Mouse (Mus musculus) right cerebral cortex, adult 18-20 months (tissue): ENCODE data around the gene Abca7.

Experiments
- DNase-seq: peaks from one replicate; pipeline ENCODE4 v3.0.0; 2022; ENCODE audit warnings: mixed read lengths

The Abca7 gene

DNA sequence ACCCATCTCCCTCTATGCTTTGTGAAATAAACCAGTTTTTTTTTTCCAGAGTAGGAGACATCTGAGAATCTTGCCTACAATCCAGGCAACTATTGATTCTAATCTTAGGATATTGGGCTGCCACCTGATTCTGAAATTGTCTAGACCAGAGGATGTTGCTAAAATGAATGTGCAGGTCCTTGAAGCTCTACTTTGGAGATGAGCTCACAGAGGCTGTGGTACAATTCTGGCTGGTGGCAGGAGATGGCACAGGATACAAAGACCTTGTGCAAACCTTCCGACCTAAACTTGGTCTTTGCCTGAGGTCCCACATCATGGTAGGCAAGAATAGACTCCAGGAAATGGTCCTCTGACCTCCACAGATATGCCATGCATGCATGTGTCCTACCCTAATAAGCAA, 658 bp upstream of the Abca7 start:
- DNase-seq: no peak

GRCm38 (mm10) chr10:79997034-79997760, 903 bp downstream of the Abca7 start:
- peak; percentile 82 for DNase-seq

DNA sequence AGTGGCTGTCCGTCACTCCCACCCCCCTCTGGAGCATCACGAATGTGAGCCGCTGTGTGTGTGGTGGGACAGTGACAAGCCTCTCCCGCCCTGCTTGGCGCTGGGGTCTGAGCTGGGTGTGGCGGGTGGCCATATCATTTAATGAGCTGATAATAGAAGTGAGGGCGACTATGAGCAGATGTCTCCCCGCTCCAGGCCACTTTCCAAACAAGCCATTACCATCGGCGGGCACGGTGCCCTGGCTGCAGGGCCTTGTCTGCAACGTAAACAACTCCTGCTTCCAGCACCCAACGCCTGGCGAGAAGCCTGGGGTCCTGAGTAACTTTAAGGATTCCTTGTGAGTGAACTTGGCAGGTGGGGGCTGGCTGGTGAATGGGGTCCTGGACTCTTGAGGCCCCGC, 1.5 kb downstream of the Abca7 start:
- no peak for DNase-seq

- DNase-seq: no peak
Measured at GRCm38 (mm10) chr10:80001945-80002344, 5.7 kb downstream of the Abca7 start.

DNA sequence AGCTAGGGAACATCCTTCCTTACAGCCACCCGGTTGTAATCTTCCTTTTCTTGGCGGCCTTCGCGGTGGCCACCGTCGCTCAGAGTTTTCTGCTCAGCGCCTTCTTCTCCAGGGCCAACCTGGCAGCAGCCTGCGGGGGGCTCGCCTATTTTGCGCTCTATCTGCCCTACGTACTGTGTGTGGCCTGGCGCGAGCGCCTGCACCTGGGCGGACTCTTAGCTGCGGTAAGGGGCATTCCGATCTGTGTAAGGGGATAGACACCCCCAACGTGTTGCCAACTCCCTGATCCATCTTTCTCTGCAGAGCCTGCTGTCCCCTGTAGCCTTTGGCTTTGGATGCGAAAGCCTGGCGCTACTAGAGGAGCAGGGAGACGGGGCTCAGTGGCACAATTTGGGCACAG, 6.5 kb downstream of the Abca7 start:
- no peak for DNase-seq

DNA sequence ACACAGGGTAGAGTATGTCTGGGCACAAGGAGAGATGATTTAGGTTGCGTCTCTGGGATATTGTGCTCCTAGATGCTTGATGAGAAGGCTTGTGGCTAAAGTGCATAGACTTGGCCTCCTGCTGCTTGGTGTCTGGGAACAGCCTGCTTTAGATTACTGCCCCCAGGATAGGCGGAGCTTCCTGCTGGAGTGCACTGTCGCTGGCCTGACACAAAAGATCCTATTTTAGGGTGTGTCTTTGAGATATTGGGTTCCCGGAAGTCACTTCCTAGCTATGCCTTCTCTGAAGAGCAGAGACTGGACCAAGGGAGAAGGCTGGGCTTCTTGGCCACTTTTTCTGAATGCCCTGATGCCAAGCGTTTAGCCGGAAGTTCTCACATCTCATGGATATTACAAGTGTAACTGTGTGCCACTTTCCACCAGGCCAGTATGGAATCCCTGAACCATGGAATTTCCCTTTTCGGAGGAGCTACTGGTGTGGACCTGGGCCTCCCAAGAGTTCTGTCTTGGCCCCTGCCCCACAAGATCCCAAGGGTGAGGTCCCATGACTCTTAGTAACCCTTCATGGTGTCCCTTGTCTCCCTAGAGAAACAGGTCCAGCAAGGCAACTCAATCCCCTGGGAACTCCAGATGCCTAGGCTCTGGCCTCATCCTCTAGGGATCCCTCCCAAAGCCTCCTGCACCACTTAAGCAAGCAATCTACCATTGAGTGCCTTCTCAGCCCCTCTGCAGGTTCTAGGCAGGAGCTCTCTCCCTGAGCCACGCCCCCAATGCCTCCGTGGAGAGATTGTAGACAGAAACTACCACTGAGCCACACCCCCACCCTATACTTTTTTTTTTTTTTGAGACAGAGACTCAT, 7.3 kb downstream of the Abca7 start:
- DNase-seq: no peak

DNA sequence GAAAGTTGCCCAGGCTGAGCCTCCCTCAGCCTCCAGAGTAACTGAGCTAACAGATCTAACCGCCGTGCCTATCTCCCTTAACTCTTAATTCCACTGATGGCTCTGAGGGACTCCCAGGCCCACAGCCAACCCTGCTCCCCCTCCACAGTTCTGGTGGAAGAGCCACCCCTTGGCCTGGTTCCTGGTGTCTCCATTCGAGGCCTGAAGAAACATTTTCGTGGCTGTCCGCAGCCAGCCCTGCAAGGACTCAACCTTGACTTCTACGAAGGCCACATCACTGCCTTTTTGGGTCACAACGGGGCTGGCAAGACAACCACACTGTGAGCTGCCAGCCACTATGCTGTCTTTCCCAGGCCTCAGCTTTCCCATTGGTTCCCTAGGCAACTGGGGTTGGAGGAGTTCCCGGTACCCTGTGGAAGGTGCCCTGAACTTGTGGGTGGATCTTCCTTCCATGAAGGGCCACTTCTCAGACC, 8.0 kb downstream of the Abca7 start:
- DNase-seq: no peak

DNA sequence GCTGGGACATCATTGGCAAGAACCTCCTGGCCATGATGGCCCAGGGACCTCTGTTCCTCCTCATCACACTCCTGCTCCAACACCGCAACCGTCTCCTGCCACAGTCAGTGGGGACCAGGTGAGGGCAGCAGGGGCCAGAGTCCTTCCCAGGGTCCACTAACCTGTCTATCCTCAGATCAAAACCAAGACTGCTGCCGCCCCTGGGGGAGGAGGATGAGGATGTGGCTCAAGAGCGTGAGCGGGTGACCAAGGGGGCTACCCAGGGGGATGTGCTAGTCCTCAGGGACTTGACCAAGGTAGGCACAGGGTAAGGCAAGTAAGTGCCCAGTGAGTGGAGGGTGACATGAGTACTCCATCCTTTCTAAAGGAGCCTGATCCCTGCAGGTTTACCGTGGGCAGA, 15.4 kb downstream of the Abca7 start:
- no peak for DNase-seq

- DNase-seq: no peak
Measured at GRCm38 (mm10) chr10:80013609-80014008, 17.3 kb downstream of the Abca7 start.

DNA sequence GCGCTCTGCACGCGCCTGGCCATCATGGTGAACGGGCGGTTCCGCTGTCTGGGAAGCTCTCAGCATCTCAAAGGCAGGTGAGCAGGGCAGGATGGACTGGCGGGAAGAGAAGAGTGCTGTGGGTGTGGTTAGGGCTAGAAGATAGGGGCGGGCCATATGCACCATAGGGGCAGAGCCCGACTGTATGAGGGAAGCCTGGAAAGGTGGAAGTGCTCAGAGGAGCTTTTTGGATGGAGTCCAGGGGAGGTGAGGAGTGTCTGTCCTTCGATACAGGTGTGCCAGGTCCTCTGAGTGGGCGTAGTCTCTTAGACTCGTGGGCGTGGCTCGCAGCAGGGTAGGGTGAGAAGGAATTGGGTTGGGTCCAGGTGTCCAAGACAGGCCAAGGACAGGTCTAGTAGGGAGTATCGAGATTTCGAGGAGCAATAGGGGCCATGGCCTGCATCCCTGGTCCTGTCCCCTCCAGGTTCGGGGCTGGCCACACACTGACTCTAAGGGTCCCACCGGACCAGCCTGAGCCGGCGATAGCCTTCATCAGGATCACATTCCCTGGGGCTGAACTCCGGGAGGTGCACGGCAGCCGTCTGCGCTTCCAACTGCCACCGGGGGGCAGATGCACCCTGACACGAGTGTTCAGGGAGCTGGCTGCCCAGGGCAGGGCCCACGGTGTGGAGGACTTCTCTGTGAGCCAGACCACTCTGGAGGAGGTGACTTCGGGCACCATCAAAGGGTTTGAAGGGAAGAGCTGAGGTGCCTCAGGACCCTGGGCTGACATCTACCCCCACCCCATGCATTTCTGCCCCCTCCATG, 18.4 kb downstream of the Abca7 start:
- no peak for DNase-seq

DNA sequence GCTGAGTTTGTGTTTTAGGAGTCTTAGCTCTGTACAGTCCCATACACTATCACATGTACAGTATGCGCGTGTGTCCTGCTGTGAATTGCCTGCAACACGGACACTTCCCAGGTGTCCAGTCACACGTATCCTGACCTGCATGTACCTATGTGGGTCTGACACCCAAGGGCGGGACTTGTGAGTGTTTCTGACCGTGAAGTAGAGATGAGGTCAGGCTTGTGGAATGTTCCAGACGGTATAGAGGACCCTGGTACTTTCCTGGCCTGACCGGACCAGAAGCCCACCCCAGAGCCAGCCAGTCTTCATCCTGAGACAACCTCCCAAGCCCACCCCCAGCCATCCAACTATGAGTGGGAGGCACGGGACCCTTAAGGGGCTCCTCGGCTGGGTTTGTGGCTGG, 19.3 kb downstream of the Abca7 start:
- DNase-seq: no peak

DNA sequence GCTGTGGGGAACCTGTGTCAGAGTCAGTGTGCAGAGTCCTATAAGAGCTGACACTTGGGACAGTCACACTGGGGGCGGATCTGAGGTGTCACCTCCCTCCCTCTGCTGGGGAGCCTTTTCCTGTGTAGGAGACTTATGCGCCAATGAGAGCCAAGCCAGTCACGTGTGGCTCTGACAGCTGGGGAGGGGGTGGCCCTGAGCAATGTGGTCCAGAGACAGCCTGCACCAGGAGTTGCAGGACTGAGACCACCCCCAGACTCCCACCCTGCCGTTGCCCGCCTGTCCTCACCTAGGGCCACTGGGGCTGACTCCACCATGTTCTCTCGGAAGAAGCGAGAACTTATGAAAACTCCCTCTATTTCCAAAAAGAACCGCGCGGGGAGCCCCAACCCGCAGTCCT, 20.2 kb downstream of the Abca7 start, which contains the start of gene Arhgap45:
Arhgap45 (plus strand) TSS at position 143 of the 400 bp plus-strand sequence.
- DNase-seq: no peak

DNA sequence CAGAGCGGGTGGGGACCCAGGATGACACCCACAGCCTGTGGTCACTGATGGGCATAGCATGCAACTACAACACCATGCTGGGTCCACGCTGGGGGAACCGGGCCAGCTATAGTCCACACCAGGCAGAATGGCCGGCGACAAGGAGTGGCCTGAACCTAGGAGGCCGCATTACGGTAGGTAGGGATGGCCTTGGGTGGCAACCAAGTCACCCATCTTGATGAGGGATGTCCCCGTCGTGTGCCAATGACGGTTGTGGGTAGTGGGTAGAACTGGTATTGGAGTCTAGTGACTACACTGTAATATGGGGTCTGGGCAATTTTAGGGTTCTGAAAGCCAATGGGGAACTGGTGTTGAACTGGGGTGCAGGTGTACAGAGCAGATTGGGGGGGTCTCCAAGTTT, 20.6 kb downstream of the Abca7 start:
- DNase-seq: no peak

GRCm38 (mm10) chr10:80017361-80017760, 21.1 kb downstream of the Abca7 start:
- no peak for DNase-seq

DNA sequence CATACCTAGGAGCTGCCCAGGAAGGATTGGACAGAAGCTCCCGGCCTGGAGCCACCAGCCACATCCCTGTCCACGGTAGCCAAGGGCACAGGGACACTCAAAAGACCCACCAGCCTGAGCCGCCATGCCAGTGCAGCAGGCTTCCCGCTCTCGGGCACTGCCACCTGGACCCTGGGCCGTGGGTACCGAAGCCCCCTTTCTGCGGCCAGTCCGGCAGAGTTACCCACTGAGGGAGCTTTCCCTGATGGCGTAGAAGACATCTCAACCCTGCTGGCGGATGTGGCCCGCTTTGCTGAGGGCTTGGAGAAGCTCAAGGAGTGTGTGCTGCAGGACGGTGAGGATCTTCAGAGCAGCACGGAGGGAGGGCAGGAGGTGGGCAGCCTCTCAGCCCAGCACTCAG, 21.5 kb downstream of the Abca7 start:
- no peak for DNase-seq

DNA sequence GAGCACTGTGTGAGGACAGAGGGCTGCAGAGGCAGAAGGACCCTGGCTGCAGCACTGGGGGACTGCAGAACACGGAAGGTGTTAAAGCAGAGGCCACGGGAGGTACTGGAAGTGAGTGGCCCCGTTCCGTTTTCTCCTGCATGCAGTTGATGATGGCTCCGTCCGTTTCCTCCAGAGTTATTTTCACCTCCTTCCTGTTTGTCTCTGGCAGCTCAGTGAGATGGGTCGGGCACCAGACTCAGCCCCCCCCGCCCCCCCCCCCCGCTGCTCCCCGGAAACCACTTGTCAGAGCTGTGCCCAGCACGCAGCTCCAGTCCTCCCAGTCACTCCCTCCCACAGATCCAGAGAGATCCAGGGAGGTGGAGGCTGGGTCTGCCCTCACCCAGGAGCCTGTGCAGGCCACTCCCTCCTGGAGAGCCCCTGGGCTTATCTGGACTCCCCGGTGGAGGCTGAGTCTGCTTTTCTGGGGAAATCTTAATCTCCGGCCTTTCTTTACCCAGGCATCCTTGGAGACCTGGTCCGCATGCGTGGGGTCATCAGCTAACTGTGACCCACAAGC, 22.5 kb downstream of the Abca7 start:
- DNase-seq: no peak

DNA sequence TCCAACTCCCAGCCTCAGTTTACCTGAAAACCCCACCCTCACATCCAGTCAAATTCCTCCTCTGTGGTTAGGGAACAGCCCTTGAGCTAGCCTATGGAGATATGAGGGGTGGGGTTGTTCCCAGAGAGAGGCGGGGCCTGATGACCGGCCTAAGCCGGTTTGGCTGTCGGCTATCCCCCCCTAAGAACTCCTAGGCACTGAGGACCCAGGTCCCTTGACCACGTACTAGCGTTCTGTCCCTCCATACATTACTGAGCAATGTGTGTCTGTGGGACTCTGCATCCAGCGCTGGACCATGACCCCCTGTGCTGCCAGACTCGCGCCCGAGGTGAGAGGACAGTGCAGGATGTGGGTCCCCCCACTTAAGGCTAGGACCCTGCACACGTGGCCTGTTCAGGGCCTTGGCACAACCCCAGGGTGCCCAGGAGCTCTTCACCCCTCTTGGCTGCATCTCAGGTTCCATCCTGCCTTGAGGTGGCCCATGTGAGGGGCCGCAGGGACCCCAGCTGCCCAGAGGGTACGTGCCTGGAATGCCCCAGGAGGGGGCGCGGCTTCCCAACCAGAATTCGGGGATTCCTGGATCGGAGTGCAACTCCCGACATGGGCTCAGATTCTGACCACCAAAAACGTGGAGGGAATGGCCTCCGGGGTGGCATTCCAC, 23.3 kb downstream of the Abca7 start:
- no peak for DNase-seq

- DNase-seq: no peak
Measured at GRCm38 (mm10) chr10:80020191-80020590, 23.9 kb downstream of the Abca7 start.

GRCm38 (mm10) chr10:80020603-80021319, 24.5 kb downstream of the Abca7 start:
- no peak for DNase-seq

GRCm38 (mm10) chr10:80021320-80021641, 25.0 kb downstream of the Abca7 start:
- no peak for DNase-seq

GRCm38 (mm10) chr10:80022164-80022563, 25.9 kb downstream of the Abca7 start:
- no peak for DNase-seq

DNA sequence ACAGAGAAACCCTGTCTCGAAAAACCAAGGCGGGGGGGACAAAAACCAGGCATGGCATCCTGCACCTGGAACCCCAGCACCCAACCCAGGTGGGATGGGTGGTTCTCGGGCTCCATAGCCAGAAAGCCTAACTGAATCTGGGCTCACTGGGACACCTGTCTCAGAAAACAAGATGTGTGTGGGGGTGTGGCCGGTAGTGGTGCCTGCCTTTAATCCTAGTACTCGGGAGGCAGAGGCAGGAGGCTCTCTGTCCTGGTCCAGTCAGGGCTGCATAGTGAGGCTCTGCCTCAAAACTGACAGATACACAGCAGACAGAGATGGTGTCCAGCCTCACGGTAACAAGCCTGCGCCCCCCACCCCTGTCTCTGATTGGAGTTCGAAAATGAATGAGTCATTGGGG, 26.5 kb downstream of the Abca7 start:
- no peak for DNase-seq
